Mouse (Mus musculus) gastrocnemius, postnatal 14 days (tissue): ENCODE data around the gene Scgb2b20. TPM values are rescaled to one million over a fixed set of nuclear protein-coding genes. Genes with fewer than 3 reads are reported as not detected.
"Not testable (repeated sequence)": the region's sequence is repeated elsewhere in the genome, so short reads cannot be mapped to it uniquely, and the experiment has no call there.

Source experiments
- DNase-seq: peaks from one replicate; pipeline ENCODE4 v3.0.0; 2021; ENCODE audit warnings: mixed read lengths
- intact Hi-C: fragments of 180-260 bp; cut with DNase I; formaldehyde crosslinking; loops from one replicate; pipeline ENCODE4 v1.15.1; 2025; ENCODE audit warnings: low total_unique reads
- long read RNA-seq, 2 experiments: library from polyadenylated mRNA; stranded (forward); transcript quantifications; one replicate each; pipeline ENCODE4 v2.0.0; 2021
- total RNA-seq, 2 experiments: library from RNA; stranded (reverse); gene quantifications; 2 replicates each; pipeline ENCODE4 v1.2.3; 2021

Scgb2b20 gene
- total RNA-seq, result not detected
- long read RNA-seq, experiment 1, result 0 reads
- long read RNA-seq, experiment 2, result 0 reads

- DNase-seq, intact Hi-C loops: not testable (repeated sequence)
These were observed at the start of gene Scgb2b20 for GRCm38 (mm10) chr7:33366222-33366621. Gene Scgb2b20, minus strand, starts transcription at chr7:33366322.

GRCm38 (mm10) chr7:33409681-33410080 is 43.6 kb upstream of the Scgb2b20 start:
- DNase-seq, result not testable (repeated sequence)

GRCm38 (mm10) chr7:33401650-33402049 is 35.5 kb upstream of the Scgb2b20 start:
- intact Hi-C loops, result no loop called here
- DNase-seq, result no peak

More at GRCm38 (mm10) chr7:33409681-33410080, 43.6 kb upstream of the Scgb2b20 start:
- intact Hi-C loops, result not testable (repeated sequence)

GRCm38 (mm10) chr7:33399749-33400148 is 33.6 kb upstream of the Scgb2b20 start:
- DNase-seq, intact Hi-C loops: not testable (repeated sequence)

- DNase-seq, intact Hi-C loops: not testable (repeated sequence)
These were observed 6.8 kb upstream of the Scgb2b20 start, which contains the start of gene Scgb1b20 for GRCm38 (mm10) chr7:33372934-33373333. Gene Scgb1b20, plus strand, starts transcription at chr7:33373234.

Other genes starting within 250 kb of the Scgb2b20 start
- gene Scgb2b18, start 192.5 kb downstream of the Scgb2b20 start, total RNA-seq, result not detected
- gene Scgb1b18, start 180.8 kb downstream of the Scgb2b20 start, total RNA-seq, result not detected
- not detected for gene Scgb2b19, start 86.0 kb downstream of the Scgb2b20 start, total RNA-seq
- not detected for gene Scgb1b19, start 79.0 kb downstream of the Scgb2b20 start, total RNA-seq
- not detected for gene Scgb1b20, start 6.9 kb upstream of the Scgb2b20 start, total RNA-seq
- not detected for gene Scgb2b21, start 154.1 kb upstream of the Scgb2b20 start, total RNA-seq